Mouse (Mus musculus): ENCODE data around the gene Ccdc33.

Gene Ccdc33

GRCm38 (mm10) chr9:58118671-58119070 is at the start of gene Ccdc33:
Gene Ccdc33 (minus strand): TSS chr9:58118823.
- in situ Hi-C loops (cut with MboI; ENCODE audit: low pct_unique_long_range_greater_than_20kb in 1 of 2, low sequenced_read_pairs in 2 of 2, unreplicated experiment in 1 of 2) = no loop called here

GRCm38 (mm10) chr9:58165779-58166178 is 47.2 kb upstream of the Ccdc33 start:
- in situ Hi-C loops (cut with MboI; ENCODE audit: low pct_unique_long_range_greater_than_20kb in 1 of 2, low sequenced_read_pairs in 2 of 2, unreplicated experiment in 1 of 2) = no loop called here

- in situ Hi-C loops (cut with MboI; ENCODE audit: low pct_unique_long_range_greater_than_20kb in 1 of 2, low sequenced_read_pairs in 2 of 2, unreplicated experiment in 1 of 2) = no loop called here
Observed at GRCm38 (mm10) chr9:58163146-58163545, 44.5 kb upstream of the Ccdc33 start.

GRCm38 (mm10) chr9:58162173-58162572 is 43.5 kb upstream of the Ccdc33 start:
- in situ Hi-C loops (cut with MboI; ENCODE audit: low pct_unique_long_range_greater_than_20kb in 1 of 2, low sequenced_read_pairs in 2 of 2, unreplicated experiment in 1 of 2) = no loop called here

- in situ Hi-C loops (cut with MboI; ENCODE audit: low pct_unique_long_range_greater_than_20kb in 1 of 2, low sequenced_read_pairs in 2 of 2, unreplicated experiment in 1 of 2) = no loop called here
Observed at GRCm38 (mm10) chr9:58160315-58160714, 41.7 kb upstream of the Ccdc33 start.

GRCm38 (mm10) chr9:58159855-58160254 is 41.2 kb upstream of the Ccdc33 start:
- in situ Hi-C loops (cut with MboI; ENCODE audit: low pct_unique_long_range_greater_than_20kb in 1 of 2, low sequenced_read_pairs in 2 of 2, unreplicated experiment in 1 of 2) = no loop called here

- in situ Hi-C loops (cut with MboI; ENCODE audit: low pct_unique_long_range_greater_than_20kb in 1 of 2, low sequenced_read_pairs in 2 of 2, unreplicated experiment in 1 of 2) = no loop called here
Observed at GRCm38 (mm10) chr9:58158541-58159311, 40.1 kb upstream of the Ccdc33 start.

GRCm38 (mm10) chr9:58157838-58158237 is 39.2 kb upstream of the Ccdc33 start:
- in situ Hi-C loops (cut with MboI; ENCODE audit: low pct_unique_long_range_greater_than_20kb in 1 of 2, low sequenced_read_pairs in 2 of 2, unreplicated experiment in 1 of 2) = no loop called here

- in situ Hi-C loops (cut with MboI; ENCODE audit: low pct_unique_long_range_greater_than_20kb in 1 of 2, low sequenced_read_pairs in 2 of 2, unreplicated experiment in 1 of 2) = no loop called here
Observed at GRCm38 (mm10) chr9:58156819-58157560, 38.4 kb upstream of the Ccdc33 start.

GRCm38 (mm10) chr9:58155366-58155765 is 36.7 kb upstream of the Ccdc33 start:
- in situ Hi-C loops (cut with MboI; ENCODE audit: low pct_unique_long_range_greater_than_20kb in 1 of 2, low sequenced_read_pairs in 2 of 2, unreplicated experiment in 1 of 2) = no loop called here

- in situ Hi-C loops (cut with MboI; ENCODE audit: low pct_unique_long_range_greater_than_20kb in 1 of 2, low sequenced_read_pairs in 2 of 2, unreplicated experiment in 1 of 2) = no loop called here
Observed at GRCm38 (mm10) chr9:58153095-58153494, 34.5 kb upstream of the Ccdc33 start.

GRCm38 (mm10) chr9:58150733-58151361 is 32.2 kb upstream of the Ccdc33 start:
- in situ Hi-C loops (cut with MboI; ENCODE audit: low pct_unique_long_range_greater_than_20kb in 1 of 2, low sequenced_read_pairs in 2 of 2, unreplicated experiment in 1 of 2) = no loop called here

GRCm38 (mm10) chr9:58148806-58149205 is 30.2 kb upstream of the Ccdc33 start:
- in situ Hi-C loops (cut with MboI; ENCODE audit: low pct_unique_long_range_greater_than_20kb in 1 of 2, low sequenced_read_pairs in 2 of 2, unreplicated experiment in 1 of 2) = no loop called here

- in situ Hi-C loops (cut with MboI; ENCODE audit: low pct_unique_long_range_greater_than_20kb in 1 of 2, low sequenced_read_pairs in 2 of 2, unreplicated experiment in 1 of 2) = no loop called here
Observed at GRCm38 (mm10) chr9:58145417-58145816, 26.8 kb upstream of the Ccdc33 start.

- in situ Hi-C loops (cut with MboI; ENCODE audit: low pct_unique_long_range_greater_than_20kb in 1 of 2, low sequenced_read_pairs in 2 of 2, unreplicated experiment in 1 of 2) = no loop called here
Observed at GRCm38 (mm10) chr9:58144664-58145063, 26.0 kb upstream of the Ccdc33 start.

- in situ Hi-C loops (cut with MboI; ENCODE audit: low pct_unique_long_range_greater_than_20kb in 1 of 2, low sequenced_read_pairs in 2 of 2, unreplicated experiment in 1 of 2) = no loop called here
Observed at GRCm38 (mm10) chr9:58143419-58143818, 24.8 kb upstream of the Ccdc33 start.

GRCm38 (mm10) chr9:58139947-58140346 is 21.3 kb upstream of the Ccdc33 start:
- in situ Hi-C loops (cut with MboI; ENCODE audit: low pct_unique_long_range_greater_than_20kb in 1 of 2, low sequenced_read_pairs in 2 of 2, unreplicated experiment in 1 of 2) = no loop called here

GRCm38 (mm10) chr9:58135921-58136321 is 17.3 kb upstream of the Ccdc33 start:
- in situ Hi-C loops (cut with MboI; ENCODE audit: low pct_unique_long_range_greater_than_20kb in 1 of 2, low sequenced_read_pairs in 2 of 2, unreplicated experiment in 1 of 2) = no loop called here

- in situ Hi-C loops (cut with MboI; ENCODE audit: low pct_unique_long_range_greater_than_20kb in 1 of 2, low sequenced_read_pairs in 2 of 2, unreplicated experiment in 1 of 2) = no loop called here
Observed at GRCm38 (mm10) chr9:58134906-58135305, 16.3 kb upstream of the Ccdc33 start.
